Mouse (Mus musculus) heart, postnatal 0 days (tissue): ENCODE data around the gene Otogl. TPM values are rescaled to one million over a fixed set of nuclear protein-coding genes. Genes with fewer than 3 reads are reported as not detected.

Source experiments
- ATAC-seq: fragments of 200-750 bp; cut with Nextera tagmentation; 2 replicates; pipeline ENCODE4 v1.8.0; 2017; ENCODE audit warnings: low read depth, moderate number of reproducible peaks, moderate library complexity; ENCODE audit not compliant: insufficient read depth
- DNase-seq: peaks from one replicate; pipeline ENCODE4 v3.0.0-alpha.2; 2016; ENCODE audit warnings: low spot score
- H3K27ac ChIP-seq: fragments of 300-500 bp; sonication (generic); 2 replicates; pipeline ENCODE4 v1.5.1; 2014; ENCODE audit warnings: low read depth, mild to moderate bottlenecking
- H3K27me3 ChIP-seq: fragments of 300-500 bp; sonication (generic); 2 replicates; pipeline ENCODE4 v1.6.1; 2014; ENCODE audit warnings: low read length, mixed read lengths; ENCODE audit not compliant: control insufficient read depth, insufficient read depth
- H3K36me3 ChIP-seq: fragments of 300-500 bp; sonication (generic); replicated peaks from 2 replicates; pipeline ENCODE4 v1.6.1; 2014; ENCODE audit warnings: low read length, mixed read lengths; ENCODE audit not compliant: control insufficient read depth, insufficient read depth
- H3K4me1 ChIP-seq: fragments of 300-500 bp; sonication (generic); 2 replicates; pipeline ENCODE4 v1.6.1; 2014; ENCODE audit warnings: antibody characterized with exemption; ENCODE audit not compliant: control insufficient read depth, insufficient read depth
- H3K4me2 ChIP-seq: fragments of 300-500 bp; sonication (generic); 2 replicates; pipeline ENCODE4 v1.6.1; 2014; ENCODE audit warnings: low read depth, mild to moderate bottlenecking, low read length, moderate library complexity
- H3K4me3 ChIP-seq: fragments of 300-500 bp; sonication (generic); 2 replicates; pipeline ENCODE4 v1.5.1; 2014; ENCODE audit warnings: low read depth, low read length
- H3K9ac ChIP-seq: fragments of 300-500 bp; sonication (generic); replicated peaks from 2 replicates; pipeline ENCODE4 v1.6.1; 2014; ENCODE audit warnings: low read depth, low read length, mixed read lengths
- H3K9me3 ChIP-seq: fragments of 300-500 bp; sonication (generic); replicated peaks from 2 replicates; pipeline ENCODE4 v1.6.1; 2016; ENCODE audit warnings: low read length; ENCODE audit not compliant: control insufficient read depth
- CTCF ChIP-seq: IDR thresholded peaks from 2 replicates; pipeline ENCODE4 v1.5.1; 2016; ENCODE audit warnings: antibody characterized with exemption, control low read depth, low read depth
- EP300 ChIP-seq: IDR thresholded peaks from 2 replicates; pipeline ENCODE4 v1.6.1; 2016; ENCODE audit warnings: antibody characterized with exemption, low read depth
- WGBS: fragments of 180-500 bp; shearing (Covaris S2); extraction: QIAGEN DNeasy Blood & Tissue Kit; methylation state at CpG from one replicate; pipeline ENCODE4 v1.1.7; 2014; 5-methylcytosine and 5-hydroxymethylcytosine counted together
- polyA plus RNA-seq: library from polyadenylated mRNA; unstranded; fragments of >200 nt; fragmentation: Nextera tagmentation; extraction: Ambion mirVana; gene quantifications from 2 replicates; pipeline ENCODE4 v1.2.1, GENCODE M21; 2015
- total RNA-seq: library from RNA; depleted of rRNA; stranded (reverse); fragments of >200 nt; gene quantifications from 2 replicates; pipeline ENCODE4 v1.2.3, GENCODE M21; 2014; ENCODE audit warnings: low replicate concordance

Otogl gene
- total and polyA plus RNA-seq, 2 experiments from 2014 or later: 0.08 to 0.15 TPM

GRCm38 (mm10) chr10:107896158-107896557, 15.8 kb downstream of the Otogl start:
- Histone ChIP-seq H3K4me2 (no peak overlapping the region), H3K9ac (no peak overlapping the region), H3K36me3 (no peaks in the 10 kb centered on the region), H3K4me1 (no peaks in the 10 kb centered on the region), H3K27ac (no peak overlapping the region), H3K9me3 (no peaks in the 10 kb centered on the region), H3K4me3 (no peak overlapping the region), H3K27me3 (no peaks in the 10 kb centered on the region)
- DNase-seq (no peak), ATAC-seq (no peak)
- TF ChIP-seq EP300: no peak
- TF ChIP-seq CTCF: no peak
- 91% methylated on average over 4 of the region's 4 CpGs for WGBS

- ATAC-seq: no peak
- Histone ChIP-seq H3K27ac (no peak overlapping the region), H3K9ac (no peak overlapping the region), H3K4me1 (no peaks in the 10 kb centered on the region), H3K27me3 (no peaks in the 10 kb centered on the region), H3K4me3 (no peak overlapping the region), H3K4me2 (no peak overlapping the region), H3K36me3 (no peaks in the 10 kb centered on the region), H3K9me3 (no peaks in the 10 kb centered on the region)
- 35% methylated on average over 8 of the region's 8 CpGs for WGBS
- no peak for DNase-seq
- TF ChIP-seq EP300: no peak
- TF ChIP-seq CTCF: no peak
These were observed 17.0 kb downstream of the Otogl start for GRCm38 (mm10) chr10:107894663-107895581.

GRCm38 (mm10) chr10:107890400-107890799, 21.5 kb downstream of the Otogl start:
- Histone ChIP-seq H3K9me3 (no peaks in the 10 kb centered on the region), H3K27me3 (no peaks in the 10 kb centered on the region), H3K4me1 (no peaks in the 10 kb centered on the region), H3K27ac (no peak overlapping the region), H3K9ac (no peak overlapping the region), H3K36me3 (no peaks in the 10 kb centered on the region), H3K4me3 (no peak overlapping the region), H3K4me2 (no peak overlapping the region)
- ATAC-seq (no peak), DNase-seq (no peak)
- 88% methylated on average over 9 of the region's 9 CpGs for WGBS
- TF ChIP-seq EP300 (no peak), CTCF (no peak)

- no peaks in the 10 kb centered on the region for H3K36me3 ChIP-seq
- 83% methylated on average over 5 of the region's 5 CpGs for WGBS
- H3K9me3 ChIP-seq: no peaks in the 10 kb centered on the region
- no peak for DNase-seq
- H3K4me2 ChIP-seq: no peak overlapping the region
- no peaks in the 10 kb centered on the region for H3K27me3 ChIP-seq
- H3K27ac ChIP-seq: no peak overlapping the region
- ATAC-seq: no peak
- TF ChIP-seq EP300 (no peak), CTCF (no peak)
- no peak overlapping the region for H3K4me3 ChIP-seq
- H3K4me1 ChIP-seq: no peaks in the 10 kb centered on the region
- no peak overlapping the region for H3K9ac ChIP-seq
These were observed 39.4 kb downstream of the Otogl start for GRCm38 (mm10) chr10:107872542-107872941.

GRCm38 (mm10) chr10:107872109-107872508, 39.8 kb downstream of the Otogl start:
- no peaks in the 10 kb centered on the region for H3K27me3 ChIP-seq
- H3K36me3 ChIP-seq: no peaks in the 10 kb centered on the region
- ATAC-seq (no peak), DNase-seq (no peak)
- no peak for TF ChIP-seq EP300
- no peak for TF ChIP-seq CTCF
- no peak overlapping the region for H3K9ac ChIP-seq
- no peaks in the 10 kb centered on the region for H3K9me3 ChIP-seq
- 65% methylated on average over 4 of the region's 4 CpGs for WGBS
- no peak overlapping the region for H3K4me3 ChIP-seq
- no peak overlapping the region for H3K27ac ChIP-seq
- no peaks in the 10 kb centered on the region for H3K4me1 ChIP-seq
- no peak overlapping the region for H3K4me2 ChIP-seq
